Mouse (Mus musculus) E14TG2a.4 (cell line): ENCODE measurements at regions not wholly inside any gene's neighbourhood (a gene's known extent, or its start where the extent isn't known, plus 50 kb on each side); places are given as distances from the start of the nearest gene placed in this dataset.

ENCODE experiments used
- CTCF ChIP-seq: conservative IDR thresholded peaks from 2 replicates; pipeline ENCODE4 v1.5.1; 2014; ENCODE audit warnings: low read length
- NANOG ChIP-seq: IDR thresholded peaks from 2 replicates; pipeline ENCODE4 v1.6.1; 2014; ENCODE audit warnings: borderline replicate concordance, low read length, mixed read lengths
- POU5F1 ChIP-seq: IDR thresholded peaks from 2 replicates; pipeline ENCODE4 v1.6.1; 2014; ENCODE audit warnings: low read length, borderline replicate concordance

- TF ChIP-seq CTCF (no peak), POU5F1 (no peak), NANOG (no peak)
These were observed 100.9 kb upstream of the Ankrd50 start for GRCm38 (mm10) chr3:38585509-38585908.
